ENCODE assay signal across 8 mouse cellular contexts in genomic region chr16:32803252-32803853, GRCm38 (mm10). TPM values are rescaled to one million over a fixed set of nuclear protein-coding genes. Genes with fewer than 3 reads are reported as not detected.
DNase-seq lines count a peak whose midpoint lies in the region; ATAC-seq and TF ChIP-seq lines count a peak whose summit lies in the region.

No protein-coding gene starts in this region.

- no peak overlapping the region for H3K4me3 ChIP-seq in gastrocnemius, adult 2 months
- no peak overlapping the region for H3K4me3 ChIP-seq in kidney, embryonic 15.5 days (replicated peaks)
- no peak overlapping the region for H3K4me3 ChIP-seq in liver, postnatal 0 days (ENCODE audit: low read depth, low read length)

- peak; percentile 20; the same call in 1 of the 2 replicates for TF ChIP-seq EP300 in liver, postnatal 0 days (IDR thresholded peaks at IDR 0.05; ENCODE audit: low read depth)

- H3K27ac ChIP-seq in gastrocnemius, adult 2 months: peak overlapping the region; percentile 80
- H3K27ac ChIP-seq in kidney, embryonic 15.5 days: peak overlapping the region; percentile 78
- H3K27ac ChIP-seq in liver, postnatal 0 days (ENCODE audit: low read depth): no peak overlapping the region

- H3K9ac ChIP-seq in kidney, embryonic 15.5 days: no peak overlapping the region
- H3K9ac ChIP-seq in liver, postnatal 0 days (replicated peaks): no peak overlapping the region

- no peaks in the 10 kb centered on the region for H3K36me3 ChIP-seq in kidney, embryonic 15.5 days
- no peaks in the 10 kb centered on the region for H3K36me3 ChIP-seq in liver, postnatal 0 days (replicated peaks; ENCODE audit: insufficient read depth, low read length)

- intact Hi-C loops in gastrocnemius, adult 2 months (cut with DNase I): no loop called here

- WGBS in kidney, embryonic 15.5 days: 45% methylated on average over 6 of the region's 6 CpGs
- 39% methylated on average over 6 of the region's 6 CpGs for WGBS in liver, postnatal 0 days (ENCODE audit: insufficient replicate concordance)

- H3K27me3 ChIP-seq in kidney, embryonic 15.5 days: no peaks in the 10 kb centered on the region
- no peaks in the 10 kb centered on the region for H3K27me3 ChIP-seq in liver, postnatal 0 days (ENCODE audit: insufficient read depth, low read length)

- no peak overlapping the region for H3K4me2 ChIP-seq in kidney, embryonic 15.5 days
- H3K4me2 ChIP-seq in liver, postnatal 0 days (ENCODE audit: low read depth, low read length): peak overlapping the region; percentile 15; the same call in 1 of the 2 replicates

- DNase-seq in layer of hippocampus, adult 11-12 months (ENCODE audit: low spot score): peak; percentile 51
- DNase-seq in layer of hippocampus, adult 9-10 months (ENCODE audit: low spot score): no peak
- DNase-seq in brain, embryonic 18.5 days (ENCODE audit: low read depth, low spot score): peak; percentile 50
- peak; percentile 72 for DNase-seq in gastrocnemius, adult 2 months
- DNase-seq in liver, postnatal 0 days: peak; percentile 74
- peak; percentile 79 to 83 for DNase-seq in right cerebral cortex, postnatal 10 days (ENCODE audit: low spot score in 2 of 2)
- no peak for DNase-seq in thymus, adult 18-20 months

- peaks cover 26% of the 10 kb centered on the region for H3K4me1 ChIP-seq in kidney, embryonic 15.5 days
- H3K4me1 ChIP-seq in liver, postnatal 0 days (ENCODE audit: insufficient read depth): peaks cover 25% of the 10 kb centered on the region

- TF ChIP-seq CTCF in gastrocnemius, adult 2 months (IDR thresholded peaks at IDR 0.05): no peak
- TF ChIP-seq CTCF in liver, postnatal 0 days (IDR thresholded peaks at IDR 0.05; ENCODE audit: low read depth): no peak

- H3K9me3 ChIP-seq in kidney, embryonic 15.5 days (replicated peaks): no peaks in the 10 kb centered on the region
- no peaks in the 10 kb centered on the region for H3K9me3 ChIP-seq in liver, postnatal 0 days (ENCODE audit: low read length)

- ATAC-seq in kidney, embryonic 15.5 days (replicated peaks; ENCODE audit: low FRiP score): no peak
- ATAC-seq in liver, postnatal 0 days: peak; percentile 55

RNA-seq across cellular contexts. Expression of gene Muc20, which starts 6.1 kb away (rescaled TPM):
- total RNA-seq in gastrocnemius, adult 2 months (2021): under 1 TPM; 0.33 to 0.45 TPM
- 4.4 and 4.6 TPM in 2 replicates for polyA plus RNA-seq in kidney, embryonic 15.5 days (2015; fragmentation: Nextera tagmentation; extraction: Ambion mirVana)
- 0.08 TPM in 1 of 2 replicates, not detected in the other for polyA plus RNA-seq in liver, postnatal 0 days (2015; fragmentation: Nextera tagmentation; extraction: Ambion mirVana)

RNA-seq across cellular contexts. Expression of gene Smbd1, which starts 6.9 kb away (rescaled TPM):
- total RNA-seq in gastrocnemius, adult 2 months (2021): not detected
- polyA plus RNA-seq in kidney, embryonic 15.5 days (2015; fragmentation: Nextera tagmentation; extraction: Ambion mirVana): not detected in 2 replicates
- polyA plus RNA-seq in liver, postnatal 0 days (2015; fragmentation: Nextera tagmentation; extraction: Ambion mirVana): 0.33 TPM in 1 of 2 replicates, not detected in the other

Comparison
In these comparisons a context has a peak if more than half of its experiments do, and no peak if none do; other contexts are left out.
1. DNase-seq: peak in layer of hippocampus, adult 11-12 months (single experiment), brain, embryonic 18.5 days (single experiment), gastrocnemius, adult 2 months (single experiment), liver, postnatal 0 days (single experiment) and right cerebral cortex, postnatal 10 days (2 of 2); none in layer of hippocampus, adult 9-10 months (single experiment) and thymus, adult 18-20 months (0 of 2).